Mouse (Mus musculus): ENCODE measurements at regions not wholly inside any gene's neighbourhood (a gene's known extent, or its start where the extent isn't known, plus 50 kb on each side); places are given as distances from the start of the nearest gene placed in this dataset.

DNA sequence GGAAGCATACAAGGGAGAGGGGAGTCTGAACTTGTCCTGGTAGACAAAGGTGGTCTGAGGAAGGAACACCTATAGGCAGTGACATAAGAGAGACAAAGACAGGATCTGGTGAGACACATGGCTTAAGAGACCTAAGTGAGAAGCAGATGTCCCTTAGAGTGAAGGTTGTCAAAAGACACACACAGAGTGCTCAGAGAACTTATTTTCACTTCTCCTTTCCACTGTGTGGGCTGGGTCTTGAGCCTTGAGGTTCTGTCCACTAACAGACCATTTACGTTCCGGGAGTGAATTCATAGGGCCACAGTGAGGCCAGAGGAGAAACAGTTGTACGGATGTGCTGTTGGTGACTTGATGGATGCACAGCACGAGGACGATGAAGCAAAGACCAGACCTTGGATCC is 422.8 kb downstream of the Tcerg1l start:
- no peak for TF ChIP-seq EP300 (optimal IDR thresholded peaks at IDR 0.05)
- TF ChIP-seq CTCF (IDR thresholded peaks at IDR 0.05; ENCODE audit: low read depth) = no peak

Measured in stomach, postnatal 0 days (tissue).